Mouse (Mus musculus) thymus, postnatal 36 days (tissue): ENCODE data around the gene Ppef1.

Experiments used
- DNase-seq, 2 experiments: peaks; one replicate each; pipeline ENCODE4 v3.0.0; 2022; ENCODE audit warnings: mixed read lengths in 2 of 2

Gene Ppef1

DNA sequence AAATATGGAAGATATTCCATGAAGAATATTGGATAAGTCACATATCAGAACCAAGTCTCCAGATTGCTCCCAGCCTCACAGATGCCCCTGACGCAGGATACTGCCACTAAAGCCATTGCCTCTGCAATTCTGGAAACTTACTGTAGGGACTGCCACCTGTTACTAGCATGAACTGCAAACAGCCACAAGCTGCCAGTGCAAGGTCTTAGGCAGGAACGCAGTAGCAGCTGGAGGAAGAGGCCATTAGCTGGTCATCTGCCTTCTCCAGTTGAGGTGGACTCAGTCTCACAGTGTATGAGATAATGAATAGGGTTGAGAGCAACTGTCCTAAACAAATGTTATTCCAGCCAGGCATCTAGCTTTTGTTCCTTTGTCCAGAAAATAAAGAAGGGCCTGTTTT, 137.5 kb downstream of the Ppef1 start:
- DNase-seq: no peak

DNA sequence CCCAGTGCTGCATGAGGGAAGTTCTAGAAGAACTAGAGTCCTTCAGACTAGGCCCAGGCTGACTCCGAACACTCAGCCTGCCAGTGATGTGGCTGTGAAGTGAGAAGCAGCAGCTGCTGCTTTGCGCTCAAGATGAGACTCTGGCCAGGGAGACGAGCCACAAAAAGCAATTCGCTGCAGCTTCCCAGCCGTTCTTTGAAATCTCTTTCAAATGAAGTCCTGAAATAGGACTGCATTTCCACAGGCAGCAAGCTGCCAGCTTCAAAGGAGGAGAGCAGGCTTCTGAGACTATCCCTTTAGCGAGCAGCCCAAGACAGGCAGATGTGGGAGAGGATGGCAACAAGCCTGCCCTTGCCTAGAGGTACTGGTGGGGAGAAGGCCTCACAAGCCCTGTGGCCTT, 142.6 kb downstream of the Ppef1 start:
- DNase-seq: no peak

DNA sequence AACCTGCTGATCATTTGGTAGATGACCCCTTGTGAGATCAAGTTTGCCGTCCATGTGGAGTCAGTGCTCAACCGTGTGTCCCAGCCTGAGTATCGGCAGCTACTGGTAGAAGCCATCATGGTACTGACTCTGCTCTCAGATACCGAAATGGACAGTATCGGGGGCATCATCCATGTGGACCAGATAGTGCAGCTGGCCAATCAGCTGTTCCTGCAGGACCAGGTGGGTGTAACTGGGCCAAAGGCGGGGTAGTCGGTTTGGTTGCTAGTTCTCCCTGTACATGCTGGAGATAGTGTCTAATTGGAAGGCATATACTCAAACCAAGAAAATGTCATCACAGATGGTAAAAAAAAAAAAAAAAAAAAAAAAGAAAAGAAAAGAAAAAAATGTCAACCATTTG, 145.4 kb downstream of the Ppef1 start:
- no peak for DNase-seq

DNA sequence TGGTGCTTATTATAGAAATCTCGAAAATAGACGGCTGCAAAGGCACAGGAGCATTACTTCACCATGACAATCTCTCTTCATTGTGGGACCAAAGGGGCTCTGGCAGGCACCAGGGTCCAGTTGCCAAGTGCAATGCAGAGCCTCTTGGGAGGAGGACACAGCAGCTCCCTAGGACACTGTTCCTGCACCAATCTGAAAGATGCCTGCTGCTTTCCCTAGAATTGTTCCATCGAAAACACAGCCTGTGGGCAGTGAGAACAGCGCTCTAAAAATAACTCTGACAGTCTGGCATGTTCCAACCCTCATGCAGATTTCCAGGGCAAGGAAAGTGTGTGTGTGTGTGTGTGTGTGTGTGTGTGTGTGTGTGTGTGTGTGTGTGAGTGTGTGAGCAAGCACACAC, 147.0 kb downstream of the Ppef1 start:
- no peak for DNase-seq

DNA sequence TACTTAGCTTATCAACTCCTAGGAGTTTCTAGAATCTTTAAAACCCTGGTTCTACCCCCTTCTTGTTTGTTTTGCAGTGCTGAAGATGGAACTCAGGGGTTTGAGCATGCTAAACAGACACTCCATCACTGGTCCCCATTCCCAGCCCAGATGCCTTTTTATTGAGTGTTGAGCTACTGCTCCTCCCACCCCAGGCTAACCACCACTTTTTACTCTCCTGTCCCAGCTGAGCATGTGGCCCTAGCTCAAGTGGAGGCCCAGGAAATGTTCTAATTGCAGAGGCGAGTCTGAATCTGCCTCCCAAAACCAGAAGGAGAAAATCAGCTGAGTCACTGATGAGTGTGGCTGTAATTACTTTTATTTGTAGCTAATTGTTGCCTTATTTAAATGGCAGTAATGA, 150.5 kb downstream of the Ppef1 start:
- no peak for DNase-seq

DNA sequence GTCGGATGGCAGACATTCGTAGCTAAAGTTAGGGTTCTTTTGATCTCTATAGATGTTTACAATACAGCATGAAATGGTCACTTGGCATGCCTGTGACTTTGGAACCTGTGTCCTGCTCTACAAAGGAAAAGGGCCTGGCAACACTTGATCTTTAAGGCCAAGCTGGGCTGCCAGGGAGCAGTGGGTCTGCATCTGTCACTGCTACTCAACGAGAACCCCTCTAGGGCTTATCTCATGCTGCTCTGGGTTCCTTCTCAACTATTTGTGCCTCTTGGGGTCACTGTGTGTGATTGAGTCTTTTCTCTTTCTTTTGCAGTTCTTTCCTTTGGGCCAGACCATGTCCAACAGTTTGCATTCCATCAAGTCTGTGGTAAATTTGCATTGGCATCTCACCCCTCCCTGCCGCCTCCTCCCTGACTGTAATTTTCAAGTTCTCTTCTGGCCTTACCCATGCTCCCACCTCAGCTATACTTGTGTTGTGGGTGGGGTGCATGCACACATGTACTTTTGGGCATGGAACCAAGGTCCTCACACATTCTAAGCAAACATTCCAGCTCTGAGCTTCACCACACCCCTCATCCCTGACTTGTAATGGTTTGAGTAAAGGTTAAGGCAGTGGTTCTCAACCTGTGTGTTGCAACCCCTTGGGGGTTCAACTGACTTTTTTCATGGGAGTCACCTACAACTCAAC, 151.3 kb downstream of the Ppef1 start:
- no peak for DNase-seq

DNA sequence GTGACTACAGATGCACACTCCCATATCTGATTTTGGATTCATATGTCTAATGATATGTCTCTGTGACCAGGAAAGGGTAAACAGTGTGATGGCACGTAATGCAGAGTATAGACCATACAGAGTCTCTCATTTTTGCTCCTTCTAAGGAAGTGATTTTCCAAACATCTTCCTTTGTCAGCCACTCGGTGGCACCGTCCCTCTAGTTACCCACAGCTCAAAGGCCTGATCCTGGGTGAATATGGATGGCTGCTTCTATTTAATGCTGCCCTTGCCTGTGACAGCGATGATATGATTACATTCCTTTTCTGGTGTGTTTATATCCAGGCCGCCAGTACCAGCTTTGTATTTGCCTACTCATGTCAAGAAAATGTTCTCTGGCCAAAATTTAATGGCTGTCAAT, 152.0 kb downstream of the Ppef1 start:
- no peak for DNase-seq
